Mouse (Mus musculus): ENCODE measurements around the gene Psmc3ip. TPM values are rescaled to one million over a fixed set of nuclear protein-coding genes. Genes with fewer than 3 reads are reported as not detected.

The Psmc3ip gene
- total RNA-seq, 2 experiments from 2014 or later, result 3.3 to 4.4 TPM

GRCm38 (mm10) chr11:101119761-101120544 lies 24.7 kb upstream of the Psmc3ip start, which contains the start of the genes Retreg3 and Tubg1:
Gene Retreg3 (minus strand): TSS chr11:101119893.
Gene Tubg1 (plus strand): TSS chr11:101119938.
- peak; percentile 99 for DNase-seq (ENCODE audit: extremely low spot score in 1 of 2, low spot score in 1 of 2)

- DNase-seq (ENCODE audit: extremely low spot score in 1 of 2, low spot score in 1 of 2), result no peak
Observed at GRCm38 (mm10) chr11:101119131-101119760, 24.0 kb upstream of the Psmc3ip start.

- no peak for DNase-seq (ENCODE audit: extremely low spot score in 1 of 2, low spot score in 1 of 2)
Observed at GRCm38 (mm10) chr11:101118105-101118504, 22.9 kb upstream of the Psmc3ip start.

- no peak for DNase-seq (ENCODE audit: extremely low spot score in 1 of 2, low spot score in 1 of 2)
Observed at GRCm38 (mm10) chr11:101115564-101115963, 20.3 kb upstream of the Psmc3ip start.

- DNase-seq (ENCODE audit: extremely low spot score in 1 of 2, low spot score in 1 of 2), result no peak
Observed at GRCm38 (mm10) chr11:101112186-101112585, 16.9 kb upstream of the Psmc3ip start.

- DNase-seq (ENCODE audit: extremely low spot score in 1 of 2, low spot score in 1 of 2), result no peak
Observed at GRCm38 (mm10) chr11:101111178-101111577, 15.9 kb upstream of the Psmc3ip start.

- no peak for DNase-seq (ENCODE audit: extremely low spot score in 1 of 2, low spot score in 1 of 2)
Observed at GRCm38 (mm10) chr11:101110708-101111107, 15.5 kb upstream of the Psmc3ip start.

- DNase-seq (ENCODE audit: extremely low spot score in 1 of 2, low spot score in 1 of 2), result no peak
Observed at GRCm38 (mm10) chr11:101109351-101109750, 14.1 kb upstream of the Psmc3ip start.

- no peak for DNase-seq (ENCODE audit: extremely low spot score in 1 of 2, low spot score in 1 of 2)
Observed at GRCm38 (mm10) chr11:101103011-101103410, 7.8 kb upstream of the Psmc3ip start.

- DNase-seq (ENCODE audit: extremely low spot score in 1 of 2, low spot score in 1 of 2), result no peak
Observed at GRCm38 (mm10) chr11:101098231-101098630, 3.0 kb upstream of the Psmc3ip start.

GRCm38 (mm10) chr11:101094930-101095313 lies 314 bp downstream of the Psmc3ip start:
- peak in 1 of 2 experiments; percentile 32 for DNase-seq (ENCODE audit: extremely low spot score in 1 of 2, low spot score in 1 of 2)

- DNase-seq (ENCODE audit: extremely low spot score in 1 of 2, low spot score in 1 of 2), result no peak
Observed at GRCm38 (mm10) chr11:101089931-101090330, 5.3 kb downstream of the Psmc3ip start.

GRCm38 (mm10) chr11:101087682-101088055 lies 7.6 kb downstream of the Psmc3ip start:
- no peak for DNase-seq (ENCODE audit: extremely low spot score in 1 of 2, low spot score in 1 of 2)

- DNase-seq (ENCODE audit: extremely low spot score in 1 of 2, low spot score in 1 of 2), result peak; percentile 73 to 81
Observed at GRCm38 (mm10) chr11:101086756-101087681, 8.2 kb downstream of the Psmc3ip start, which contains the start of gene Mlx. Gene Mlx (plus strand): TSS chr11:101087277.

- DNase-seq (ENCODE audit: extremely low spot score in 1 of 2, low spot score in 1 of 2), result no peak
Observed at GRCm38 (mm10) chr11:101086323-101086674, 8.9 kb downstream of the Psmc3ip start.

GRCm38 (mm10) chr11:101085617-101086322 lies 9.5 kb downstream of the Psmc3ip start:
- DNase-seq (ENCODE audit: extremely low spot score in 1 of 2, low spot score in 1 of 2), result no peak

GRCm38 (mm10) chr11:101084811-101085210 lies 10.4 kb downstream of the Psmc3ip start:
- no peak for DNase-seq (ENCODE audit: extremely low spot score in 1 of 2, low spot score in 1 of 2)

- DNase-seq (ENCODE audit: extremely low spot score in 1 of 2, low spot score in 1 of 2), result no peak
Observed at GRCm38 (mm10) chr11:101084246-101084645, 11.0 kb downstream of the Psmc3ip start.

- DNase-seq (ENCODE audit: extremely low spot score in 1 of 2, low spot score in 1 of 2), result no peak
Observed at GRCm38 (mm10) chr11:101083083-101083697, 12.0 kb downstream of the Psmc3ip start.

All from layer of hippocampus, postnatal 25 days (tissue).